Mouse (Mus musculus) heart, embryonic 13.5 days (tissue): ENCODE data around the gene Sorcs3. TPM values are rescaled to one million over a fixed set of nuclear protein-coding genes. Genes with fewer than 3 reads are reported as not detected.

ENCODE experiments used
- ATAC-seq: fragments of 200-750 bp; cut with Nextera tagmentation; 2 replicates; pipeline ENCODE4 v1.8.0; 2017; ENCODE audit warnings: moderate TSS enrichment; ENCODE audit not compliant: insufficient number of reproducible peaks, low FRiP score, low TSS enrichment; ENCODE audit errors: extremely low read depth
- H3K27ac ChIP-seq: fragments of 300-500 bp; sonication (generic); replicated peaks from 2 replicates; pipeline ENCODE4 v1.5.1; 2015; ENCODE audit warnings: moderate library complexity, mild to moderate bottlenecking, inconsistent platforms
- H3K27me3 ChIP-seq: fragments of 300-500 bp; sonication (generic); replicated peaks from 2 replicates; pipeline ENCODE4 v1.6.1; 2015; ENCODE audit warnings: mild to moderate bottlenecking, inconsistent platforms
- H3K36me3 ChIP-seq: fragments of 300-500 bp; sonication (generic); 2 replicates; pipeline ENCODE4 v1.6.1; 2015; ENCODE audit warnings: mild to moderate bottlenecking, inconsistent platforms
- H3K4me1 ChIP-seq: fragments of 300-500 bp; sonication (generic); 2 replicates; pipeline ENCODE4 v1.6.1; 2015; ENCODE audit warnings: inconsistent platforms
- H3K4me2 ChIP-seq: fragments of 300-500 bp; sonication (generic); 2 replicates; pipeline ENCODE4 v1.6.1; 2015; ENCODE audit warnings: inconsistent platforms, mild to moderate bottlenecking, moderate library complexity
- H3K4me3 ChIP-seq: fragments of 300-500 bp; sonication (generic); 2 replicates; pipeline ENCODE4 v1.5.1; 2015; ENCODE audit warnings: moderate library complexity, mild to moderate bottlenecking, inconsistent platforms
- H3K9ac ChIP-seq: fragments of 300-500 bp; sonication (generic); 2 replicates; pipeline ENCODE4 v1.6.1; 2015; ENCODE audit warnings: inconsistent platforms, mild to moderate bottlenecking, moderate library complexity
- H3K9me3 ChIP-seq: fragments of 300-500 bp; sonication (generic); 2 replicates; pipeline ENCODE4 v1.6.1; 2016; ENCODE audit warnings: inconsistent platforms
- WGBS: fragments of 180-500 bp; shearing (Covaris S2); methylation state at CpG from one replicate; pipeline ENCODE4 v1.1.7; 2015; ENCODE audit warnings: mixed read lengths; 5-methylcytosine and 5-hydroxymethylcytosine counted together
- polyA plus RNA-seq: library from polyadenylated mRNA; unstranded; fragments of >200 nt; fragmentation: Nextera tagmentation; extraction: Ambion mirVana; gene quantifications from 2 replicates; pipeline ENCODE4 v1.2.1, GENCODE M21; 2015

The Sorcs3 gene
- polyA plus RNA-seq, 1 experiment from 2014 or later: 0.23 TPM

GRCm38 (mm10) chr19:48337461-48337860, 131.6 kb downstream of the Sorcs3 start:
- H3K36me3 ChIP-seq: no peaks in the 10 kb centered on the region
- 73% methylated on average over 6 of the region's 6 CpGs for WGBS
- H3K9ac ChIP-seq: no peak overlapping the region
- H3K9me3 ChIP-seq: no peaks in the 10 kb centered on the region
- H3K4me1 ChIP-seq: peaks cover 35% of the 10 kb centered on the region
- no peak for ATAC-seq
- H3K4me2 ChIP-seq: no peak overlapping the region
- H3K27me3 ChIP-seq: no peaks in the 10 kb centered on the region
- no peak overlapping the region for H3K27ac ChIP-seq
- no peak overlapping the region for H3K4me3 ChIP-seq

GRCm38 (mm10) chr19:48338098-48338497, 132.3 kb downstream of the Sorcs3 start:
- Histone ChIP-seq H3K27me3 (no peaks in the 10 kb centered on the region), H3K36me3 (no peaks in the 10 kb centered on the region), H3K4me1 (peaks cover 30% of the 10 kb centered on the region), H3K9ac (no peak overlapping the region), H3K4me3 (no peak overlapping the region), H3K27ac (no peak overlapping the region), H3K9me3 (no peaks in the 10 kb centered on the region), H3K4me2 (no peak overlapping the region)
- 79% methylated on average over 5 of the region's 5 CpGs for WGBS
- ATAC-seq: no peak

GRCm38 (mm10) chr19:48342770-48343169, 136.9 kb downstream of the Sorcs3 start:
- no peaks in the 10 kb centered on the region for H3K27me3 ChIP-seq
- no peaks in the 10 kb centered on the region for H3K9me3 ChIP-seq
- no peak overlapping the region for H3K27ac ChIP-seq
- 81% methylated on average over 4 of the region's 4 CpGs for WGBS
- no peaks in the 10 kb centered on the region for H3K36me3 ChIP-seq
- H3K4me3 ChIP-seq: no peak overlapping the region
- peaks cover 21% of the 10 kb centered on the region for H3K4me1 ChIP-seq
- no peak for ATAC-seq
- no peak overlapping the region for H3K4me2 ChIP-seq
- no peak overlapping the region for H3K9ac ChIP-seq

- Histone ChIP-seq H3K27ac (no peak overlapping the region), H3K4me1 (peaks cover 14% of the 10 kb centered on the region), H3K4me3 (no peak overlapping the region), H3K9ac (no peak overlapping the region), H3K36me3 (no peaks in the 10 kb centered on the region), H3K4me2 (no peak overlapping the region), H3K27me3 (no peaks in the 10 kb centered on the region), H3K9me3 (no peaks in the 10 kb centered on the region)
- WGBS: 43% methylated on average over 7 of the region's 7 CpGs
- ATAC-seq: no peak
Measured at GRCm38 (mm10) chr19:48343442-48343841, 137.6 kb downstream of the Sorcs3 start.

- WGBS: 54% methylated on average over 5 of the region's 5 CpGs
Measured at GRCm38 (mm10) chr19:48347116-48347515, 141.3 kb downstream of the Sorcs3 start.

GRCm38 (mm10) chr19:48356806-48357205, 151.0 kb downstream of the Sorcs3 start:
- H3K9me3 ChIP-seq: no peaks in the 10 kb centered on the region
- no peak overlapping the region for H3K9ac ChIP-seq
- no peaks in the 10 kb centered on the region for H3K36me3 ChIP-seq
- no peak for ATAC-seq
- no peaks in the 10 kb centered on the region for H3K27me3 ChIP-seq
- H3K4me2 ChIP-seq: no peak overlapping the region
- 46% methylated on average over 2 of the region's 2 CpGs for WGBS
- H3K27ac ChIP-seq: no peak overlapping the region
- H3K4me3 ChIP-seq: no peak overlapping the region
- no peaks in the 10 kb centered on the region for H3K4me1 ChIP-seq

More at GRCm38 (mm10) chr19:48347116-48347515, 141.3 kb downstream of the Sorcs3 start:
- Histone ChIP-seq H3K9me3 (no peaks in the 10 kb centered on the region), H3K27ac (no peak overlapping the region), H3K9ac (no peak overlapping the region), H3K4me2 (no peak overlapping the region), H3K27me3 (no peaks in the 10 kb centered on the region), H3K4me3 (no peak overlapping the region), H3K4me1 (0 out of 2 replicates have a peak, but pooled peaks cover 3% of the 10 kb centered on the region), H3K36me3 (no peaks in the 10 kb centered on the region)
- no peak for ATAC-seq

GRCm38 (mm10) chr19:48362167-48362566, 156.3 kb downstream of the Sorcs3 start:
- Histone ChIP-seq H3K9me3 (no peaks in the 10 kb centered on the region), H3K4me1 (no peaks in the 10 kb centered on the region), H3K27ac (no peak overlapping the region), H3K4me3 (no peak overlapping the region), H3K36me3 (no peaks in the 10 kb centered on the region), H3K9ac (no peak overlapping the region), H3K27me3 (no peaks in the 10 kb centered on the region; the same call in 1 of the 2 replicates), H3K4me2 (no peak overlapping the region)
- WGBS: 81% methylated on average over 2 of the region's 2 CpGs
- ATAC-seq: no peak

- no peak overlapping the region for H3K27ac ChIP-seq
- no peak overlapping the region for H3K4me2 ChIP-seq
- no peaks in the 10 kb centered on the region for H3K9me3 ChIP-seq
- no peak overlapping the region for H3K9ac ChIP-seq
- 50% methylated on average over 10 of the region's 10 CpGs for WGBS
- H3K27me3 ChIP-seq: peaks cover 5% of the 10 kb centered on the region; the same call in 1 of the 2 replicates
- H3K36me3 ChIP-seq: no peaks in the 10 kb centered on the region
- no peak overlapping the region for H3K4me3 ChIP-seq
- H3K4me1 ChIP-seq: no peaks in the 10 kb centered on the region
- no peak for ATAC-seq
Measured at GRCm38 (mm10) chr19:48368056-48368455, 162.2 kb downstream of the Sorcs3 start.

GRCm38 (mm10) chr19:48371787-48372186, 166.0 kb downstream of the Sorcs3 start:
- Histone ChIP-seq H3K9me3 (no peaks in the 10 kb centered on the region), H3K36me3 (no peaks in the 10 kb centered on the region), H3K4me2 (no peak overlapping the region), H3K9ac (no peak overlapping the region), H3K4me1 (no peaks in the 10 kb centered on the region), H3K27ac (no peak overlapping the region), H3K27me3 (0 out of 2 replicates have a peak, but pooled peaks cover 5% of the 10 kb centered on the region), H3K4me3 (no peak overlapping the region)
- 63% methylated on average over 9 of the region's 9 CpGs for WGBS
- no peak for ATAC-seq

GRCm38 (mm10) chr19:48378006-48378540, 172.2 kb downstream of the Sorcs3 start:
- Histone ChIP-seq H3K9me3 (no peaks in the 10 kb centered on the region), H3K27me3 (no peaks in the 10 kb centered on the region), H3K4me2 (no peak overlapping the region), H3K9ac (no peak overlapping the region), H3K27ac (no peak overlapping the region), H3K4me3 (no peak overlapping the region), H3K36me3 (no peaks in the 10 kb centered on the region), H3K4me1 (no peaks in the 10 kb centered on the region)
- 75% methylated on average over 11 of the region's 11 CpGs for WGBS
- ATAC-seq: no peak

- ATAC-seq: no peak
- no peaks in the 10 kb centered on the region for H3K36me3 ChIP-seq
- WGBS: 44% methylated on average over 1 of the region's 1 CpGs
Measured at GRCm38 (mm10) chr19:48391551-48391950, 185.7 kb downstream of the Sorcs3 start.

GRCm38 (mm10) chr19:48404774-48405495, 199.1 kb downstream of the Sorcs3 start:
- Histone ChIP-seq H3K36me3 (no peaks in the 10 kb centered on the region), H3K4me1 (peaks cover 5% of the 10 kb centered on the region), H3K4me2 (no peak overlapping the region), H3K27ac (no peak overlapping the region), H3K27me3 (peaks cover 7% of the 10 kb centered on the region), H3K4me3 (no peak overlapping the region), H3K9ac (no peak overlapping the region), H3K9me3 (no peaks in the 10 kb centered on the region)
- ATAC-seq: no peak
- WGBS: 67% methylated on average over 7 of the region's 7 CpGs

More at GRCm38 (mm10) chr19:48391551-48391950, 185.7 kb downstream of the Sorcs3 start:
- Histone ChIP-seq H3K9me3 (no peaks in the 10 kb centered on the region), H3K4me1 (peaks cover 5% of the 10 kb centered on the region; the same call in 1 of the 2 replicates), H3K4me3 (no peak overlapping the region), H3K9ac (no peak overlapping the region), H3K27ac (no peak overlapping the region), H3K4me2 (no peak overlapping the region), H3K27me3 (peaks cover 22% of the 10 kb centered on the region)
